Mouse (Mus musculus) heart, adult 2 months (tissue): ENCODE results near the gene Dnajc5.

Experiments
- CTCF ChIP-seq: fragments of 200-600 bp; IDR thresholded peaks from 2 replicates; pipeline ENCODE4 v1.8.1; 2022; ENCODE audit warnings: antibody characterized with exemption, mild to moderate bottlenecking, moderate library complexity
- EP300 ChIP-seq: fragments of 200-500 bp; IDR thresholded peaks from 2 replicates; pipeline ENCODE4 v1.6.1; 2011; ENCODE audit warnings: low read depth, low read length, control low read depth; ENCODE audit not compliant: insufficient read depth

DNA sequence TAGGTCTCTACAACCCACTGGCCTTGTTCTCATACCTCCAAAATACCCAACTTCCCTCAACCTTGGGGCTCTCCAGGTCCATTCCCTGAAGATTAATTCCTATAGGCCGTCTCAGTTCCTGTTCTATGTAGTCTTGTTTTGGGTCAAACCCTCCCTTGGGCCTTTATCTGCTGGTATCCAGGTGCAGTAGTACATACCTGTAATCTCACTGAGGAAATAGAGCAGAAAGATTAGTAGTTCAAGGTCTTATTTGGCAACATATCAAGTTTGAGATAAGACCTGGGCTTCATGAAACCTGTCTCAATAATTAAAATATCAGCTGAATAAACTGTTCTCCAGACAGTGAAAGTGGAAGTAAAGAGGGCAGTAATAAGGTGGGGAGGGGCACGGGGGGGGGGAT lies 37.2 kb upstream of the Dnajc5 start:
- TF ChIP-seq EP300 (no peak), CTCF (no peak)
